Mouse (Mus musculus): Measurements from ENCODE around the gene Msh3.
"Not testable (repeated sequence)": the region's sequence is repeated elsewhere in the genome, so short reads cannot be mapped to it uniquely, and the experiment has no call there.

Msh3 gene

DNA sequence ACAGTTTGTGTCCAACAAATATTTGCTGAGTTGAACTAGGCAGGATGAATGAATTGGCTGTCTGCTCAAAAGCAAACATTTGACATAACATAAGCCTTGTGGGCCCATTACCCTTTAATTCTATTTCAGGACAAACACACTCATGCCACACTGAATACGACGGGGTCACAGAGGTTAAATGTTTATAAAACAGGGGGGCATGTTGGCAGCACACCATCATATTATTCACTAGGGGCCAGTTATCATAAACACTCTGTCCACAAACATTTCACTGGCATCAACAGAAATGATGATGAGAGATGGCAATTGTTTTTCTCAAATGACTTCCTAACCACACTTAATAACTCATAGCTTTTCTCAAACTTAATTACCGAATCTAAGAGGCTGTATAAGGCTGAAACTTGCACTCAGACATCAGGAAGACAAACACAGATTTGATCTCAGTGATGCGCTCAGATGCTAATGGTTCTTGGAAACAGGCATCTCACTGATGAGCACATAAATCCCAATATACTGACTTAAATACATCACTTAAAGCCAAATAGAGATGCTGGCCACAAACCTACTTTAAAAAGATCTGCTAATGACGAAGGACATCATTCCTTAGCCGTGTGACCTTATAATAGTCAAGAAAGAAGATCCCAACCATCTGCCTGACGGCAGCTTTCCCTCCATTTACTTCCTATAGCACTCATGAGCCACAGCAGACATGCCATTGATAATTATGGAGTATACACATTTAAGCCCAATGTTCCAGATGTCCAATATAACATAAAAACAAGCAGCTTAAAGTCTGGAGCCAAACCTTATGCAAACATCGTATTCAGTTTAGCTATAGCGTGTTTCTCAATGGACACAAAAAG, 122.5 kb downstream of the Msh3 start:
- TF ChIP-seq CTCF (conservative IDR thresholded peaks at IDR 0.05; ENCODE audit: low read length), result no peak
- H3K4me1 ChIP-seq (replicated peaks; ENCODE audit: low read depth, low read length), result no peaks in the 10 kb centered on the region
- no peaks in the 10 kb centered on the region for H3K27me3 ChIP-seq (ENCODE audit: insufficient read depth, low read length)
- H3K4me3 ChIP-seq (replicated peaks; ENCODE audit: low read length), result no peak overlapping the region
- peaks cover 34% of the 10 kb centered on the region for H3K36me3 ChIP-seq (ENCODE audit: insufficient read depth, low read length)
- H3K9me3 ChIP-seq (ENCODE audit: low read length), result no peaks in the 10 kb centered on the region

GRCm38 (mm10) chr13:92228037-92228436, 126.8 kb downstream of the Msh3 start:
- H3K4me1 ChIP-seq (replicated peaks; ENCODE audit: low read depth, low read length), result peaks cover 15% of the 10 kb centered on the region
- peaks cover 5% of the 10 kb centered on the region; the same call in 1 of the 2 replicates for H3K36me3 ChIP-seq (ENCODE audit: insufficient read depth, low read length)
- no peaks in the 10 kb centered on the region for H3K9me3 ChIP-seq (ENCODE audit: low read length)
- TF ChIP-seq POU5F1 (IDR thresholded peaks at IDR 0.05; ENCODE audit: borderline replicate concordance, low read length), result no peak
- no peak for TF ChIP-seq NANOG (IDR thresholded peaks at IDR 0.05; ENCODE audit: borderline replicate concordance, low read length)
- TF ChIP-seq CTCF (conservative IDR thresholded peaks at IDR 0.05; ENCODE audit: low read length), result no peak
- no peak overlapping the region for H3K4me3 ChIP-seq (replicated peaks; ENCODE audit: low read length)
- no peaks in the 10 kb centered on the region for H3K27me3 ChIP-seq (ENCODE audit: insufficient read depth, low read length)

DNA sequence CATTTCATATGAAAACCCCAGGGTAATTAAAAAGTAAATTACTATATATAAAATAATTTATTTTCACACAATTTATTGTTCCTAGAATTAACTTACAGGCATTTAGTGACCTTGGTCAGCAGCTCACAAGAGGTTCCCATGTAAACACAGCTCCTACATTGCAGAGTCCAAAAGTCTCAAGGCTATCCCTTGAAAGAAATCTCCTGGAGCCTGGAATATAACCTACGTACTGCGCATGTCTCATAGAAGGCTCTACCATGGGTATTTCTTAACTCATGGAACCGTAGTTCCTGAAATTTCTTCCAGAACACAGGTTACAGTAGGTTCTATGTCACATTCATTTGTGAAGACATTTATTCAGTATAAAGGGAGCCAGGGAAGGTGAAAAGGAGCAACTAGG, 131.2 kb downstream of the Msh3 start:
- TF ChIP-seq POU5F1 (IDR thresholded peaks at IDR 0.05; ENCODE audit: borderline replicate concordance, low read length) (no peak), CTCF (conservative IDR thresholded peaks at IDR 0.05; ENCODE audit: low read length) (no peak), NANOG (IDR thresholded peaks at IDR 0.05; ENCODE audit: borderline replicate concordance, low read length) (no peak)
- Histone ChIP-seq H3K9me3 (ENCODE audit: low read length) (no peaks in the 10 kb centered on the region), H3K36me3 (ENCODE audit: insufficient read depth, low read length) (peaks cover 31% of the 10 kb centered on the region), H3K4me3 (replicated peaks; ENCODE audit: low read length) (no peak overlapping the region), H3K27me3 (ENCODE audit: insufficient read depth, low read length) (no peaks in the 10 kb centered on the region), H3K4me1 (replicated peaks; ENCODE audit: low read depth, low read length) (peaks cover 15% of the 10 kb centered on the region)

DNA sequence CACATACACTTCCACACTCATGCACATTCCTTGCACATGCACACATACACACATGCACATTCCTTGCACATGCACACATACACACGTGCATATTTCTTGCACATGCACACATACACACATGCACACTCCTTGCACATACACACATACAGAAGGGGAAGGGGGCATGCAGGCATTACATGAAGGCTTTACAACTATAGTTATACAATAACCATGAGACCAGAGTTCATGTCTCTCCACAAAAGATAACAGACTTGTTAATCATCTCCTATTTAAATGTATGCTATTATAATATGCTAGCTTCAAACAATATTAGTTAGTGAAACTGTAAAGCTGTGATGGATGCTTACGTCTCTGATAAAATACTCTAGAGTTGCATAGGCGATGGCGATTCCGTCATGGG, 132.0 kb downstream of the Msh3 start:
- no peaks in the 10 kb centered on the region for H3K27me3 ChIP-seq (ENCODE audit: insufficient read depth, low read length)
- H3K4me1 ChIP-seq (replicated peaks; ENCODE audit: low read depth, low read length), result peaks cover 15% of the 10 kb centered on the region
- no peak overlapping the region for H3K4me3 ChIP-seq (replicated peaks; ENCODE audit: low read length)
- H3K36me3 ChIP-seq (ENCODE audit: insufficient read depth, low read length), result peaks cover 31% of the 10 kb centered on the region
- no peaks in the 10 kb centered on the region for H3K9me3 ChIP-seq (ENCODE audit: low read length)
- TF ChIP-seq POU5F1 (IDR thresholded peaks at IDR 0.05; ENCODE audit: borderline replicate concordance, low read length) (no peak), NANOG (IDR thresholded peaks at IDR 0.05; ENCODE audit: borderline replicate concordance, low read length) (no peak), CTCF (conservative IDR thresholded peaks at IDR 0.05; ENCODE audit: low read length) (no peak)

GRCm38 (mm10) chr13:92219774-92220173, 135.0 kb downstream of the Msh3 start:
- Histone ChIP-seq H3K36me3 (ENCODE audit: insufficient read depth, low read length) (peaks cover 51% of the 10 kb centered on the region), H3K9me3 (ENCODE audit: low read length) (no peaks in the 10 kb centered on the region)

GRCm38 (mm10) chr13:92217216-92217615, 137.6 kb downstream of the Msh3 start:
- Histone ChIP-seq H3K36me3 (ENCODE audit: insufficient read depth, low read length) (peaks cover 68% of the 10 kb centered on the region), H3K27me3 (ENCODE audit: insufficient read depth, low read length) (no peaks in the 10 kb centered on the region), H3K4me3 (replicated peaks; ENCODE audit: low read length) (no peak overlapping the region), H3K4me1 (replicated peaks; ENCODE audit: low read depth, low read length) (no peaks in the 10 kb centered on the region), H3K9me3 (ENCODE audit: low read length) (no peaks in the 10 kb centered on the region)
- TF ChIP-seq POU5F1 (IDR thresholded peaks at IDR 0.05; ENCODE audit: borderline replicate concordance, low read length), result no peak
- TF ChIP-seq CTCF (conservative IDR thresholded peaks at IDR 0.05; ENCODE audit: low read length), result no peak
- no peak for TF ChIP-seq NANOG (IDR thresholded peaks at IDR 0.05; ENCODE audit: borderline replicate concordance, low read length)

More at GRCm38 (mm10) chr13:92219774-92220173, 135.0 kb downstream of the Msh3 start:
- no peaks in the 10 kb centered on the region for H3K4me1 ChIP-seq (replicated peaks; ENCODE audit: low read depth, low read length)
- TF ChIP-seq POU5F1 (IDR thresholded peaks at IDR 0.05; ENCODE audit: borderline replicate concordance, low read length) (no peak), NANOG (IDR thresholded peaks at IDR 0.05; ENCODE audit: borderline replicate concordance, low read length) (no peak), CTCF (conservative IDR thresholded peaks at IDR 0.05; ENCODE audit: low read length) (no peak)
- H3K4me3 ChIP-seq (replicated peaks; ENCODE audit: low read length), result no peak overlapping the region
- no peaks in the 10 kb centered on the region for H3K27me3 ChIP-seq (ENCODE audit: insufficient read depth, low read length)

GRCm38 (mm10) chr13:92196860-92197259, 157.9 kb downstream of the Msh3 start:
- no peaks in the 10 kb centered on the region for H3K4me1 ChIP-seq (replicated peaks; ENCODE audit: low read depth, low read length)
- H3K27me3 ChIP-seq (ENCODE audit: insufficient read depth, low read length), result no peaks in the 10 kb centered on the region
- peaks cover 4% of the 10 kb centered on the region; the same call in 1 of the 2 replicates for H3K9me3 ChIP-seq (ENCODE audit: low read length)
- H3K36me3 ChIP-seq (ENCODE audit: insufficient read depth, low read length), result no peaks in the 10 kb centered on the region
- TF ChIP-seq POU5F1 (IDR thresholded peaks at IDR 0.05; ENCODE audit: borderline replicate concordance, low read length) (no peak), NANOG (IDR thresholded peaks at IDR 0.05; ENCODE audit: borderline replicate concordance, low read length) (no peak), CTCF (conservative IDR thresholded peaks at IDR 0.05; ENCODE audit: low read length) (no peak)
- no peak overlapping the region for H3K4me3 ChIP-seq (replicated peaks; ENCODE audit: low read length)

GRCm38 (mm10) chr13:92193806-92194205, 161.0 kb downstream of the Msh3 start:
- not testable (repeated sequence) for H3K4me1 ChIP-seq (replicated peaks; ENCODE audit: low read depth, low read length); H3K4me3 ChIP-seq (replicated peaks; ENCODE audit: low read length); H3K9me3 ChIP-seq (ENCODE audit: low read length); H3K27me3 ChIP-seq (ENCODE audit: insufficient read depth, low read length); H3K36me3 ChIP-seq (ENCODE audit: insufficient read depth, low read length)

GRCm38 (mm10) chr13:92172686-92173085, 182.1 kb downstream of the Msh3 start:
- H3K4me1 ChIP-seq (replicated peaks; ENCODE audit: low read depth, low read length), result peaks cover 21% of the 10 kb centered on the region
- H3K4me3 ChIP-seq (replicated peaks; ENCODE audit: low read length); H3K27me3 ChIP-seq (ENCODE audit: insufficient read depth, low read length); H3K36me3 ChIP-seq (ENCODE audit: insufficient read depth, low read length): not testable (repeated sequence)
- peaks cover 25% of the 10 kb centered on the region; the same call in 1 of the 2 replicates for H3K9me3 ChIP-seq (ENCODE audit: low read length)
